In the genomic region with DNA sequence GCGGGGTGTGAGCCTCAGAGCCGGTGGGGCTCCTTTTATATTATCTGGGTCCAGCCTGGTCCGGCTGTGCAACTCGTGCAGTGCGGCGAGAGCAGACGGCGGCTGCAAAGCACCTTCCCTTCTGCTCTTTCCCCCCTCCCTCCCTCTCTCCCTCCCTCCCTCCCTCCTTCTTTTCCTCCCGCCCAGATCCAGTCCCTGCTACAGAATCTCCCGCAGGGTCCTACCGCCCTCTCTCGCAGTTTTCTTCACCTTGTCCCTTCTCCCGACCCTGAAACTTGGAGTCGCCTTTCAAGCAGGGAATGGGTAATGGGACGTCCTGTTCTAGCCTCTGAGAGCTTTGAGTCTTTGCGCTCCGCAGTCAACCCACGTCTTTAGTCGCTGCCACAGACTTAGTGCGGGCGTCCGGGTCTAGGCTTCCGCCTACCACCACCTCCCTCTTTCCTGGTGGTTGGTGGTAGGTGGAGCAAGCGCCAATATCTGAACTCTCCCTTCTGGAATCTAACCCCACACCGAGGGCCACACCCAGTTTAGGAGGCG, we compare ENCODE assay signal across 8 mouse cellular contexts. TPM values are rescaled to one million over a fixed set of nuclear protein-coding genes. Genes with fewer than 3 reads are reported as not detected.
DNase-seq lines count a peak whose midpoint lies in the region; ATAC-seq and TF ChIP-seq lines count a peak whose summit lies in the region.

A gene (minus strand): TSS at position 392 of the 537 bp plus-strand sequence.

- H3K9ac ChIP-seq in lung, embryonic 14.5 days, result peak within 1 kb of the TSS; percentile 52
- peak within 1 kb of the TSS; percentile 77 for H3K9ac ChIP-seq in heart, embryonic 16.5 days (ENCODE audit: low read length)
- H3K9ac ChIP-seq in liver, embryonic 14.5 days (replicated peaks), result no peak within 1 kb of the TSS

- H3K27ac ChIP-seq in lung, embryonic 14.5 days (ENCODE audit: low read depth), result no peak within 1 kb of the TSS; the same call in 1 of the 2 replicates
- H3K27ac ChIP-seq in heart, embryonic 16.5 days (ENCODE audit: low read length), result no peak within 1 kb of the TSS
- no peak within 1 kb of the TSS for H3K27ac ChIP-seq in liver, embryonic 14.5 days

- H3K9me3 ChIP-seq in lung, embryonic 14.5 days (ENCODE audit: low read depth, low read length), result no peaks in the 10 kb centered on the region
- no peaks in the 10 kb centered on the region for H3K9me3 ChIP-seq in heart, embryonic 16.5 days (replicated peaks; ENCODE audit: control insufficient read depth, low read length)
- H3K9me3 ChIP-seq in liver, embryonic 14.5 days (ENCODE audit: control insufficient read depth, low read length), result no peaks in the 10 kb centered on the region

- H3K36me3 ChIP-seq in lung, embryonic 14.5 days (ENCODE audit: insufficient read depth), result no peaks in the 10 kb centered on the region
- H3K36me3 ChIP-seq in heart, embryonic 16.5 days (ENCODE audit: control insufficient read depth, insufficient read depth), result no peaks in the 10 kb centered on the region
- no peaks in the 10 kb centered on the region for H3K36me3 ChIP-seq in liver, embryonic 14.5 days (replicated peaks; ENCODE audit: control insufficient read depth, insufficient read depth, low read depth)

- no peak for TF ChIP-seq EP300 in liver, embryonic 14.5 days (IDR thresholded peaks at IDR 0.05; ENCODE audit: low read depth)

- no peak for TF ChIP-seq CTCF in lung, embryonic 14.5 days (IDR thresholded peaks at IDR 0.05; ENCODE audit: low read depth)
- no peak for TF ChIP-seq CTCF in liver, embryonic 14.5 days (IDR thresholded peaks at IDR 0.05; ENCODE audit: low read depth)

- DNase-seq in lung, embryonic 14.5 days, result peak; percentile 54
- no peak for DNase-seq in lung, postnatal 25 days (ENCODE audit: low spot score)
- peak; percentile 60 for DNase-seq in embryo, embryonic 9.5 days (ENCODE audit: extremely low spot score)
- peak; percentile 10 to 44 for DNase-seq in kidney, postnatal 25 days
- DNase-seq in liver, embryonic 14.5 days (ENCODE audit: low read depth in 3 of 3, low spot score in 3 of 3), result no peak
- peak; percentile 57 for DNase-seq in right cerebral cortex, adult 18-20 months
- DNase-seq in spleen, adult 12 weeks (ENCODE audit: low spot score), result no peak

- peak within 1 kb of the TSS; percentile 60 for H3K4me3 ChIP-seq in lung, embryonic 14.5 days (ENCODE audit: low read depth, low read length)
- peak within 1 kb of the TSS; percentile 78 for H3K4me3 ChIP-seq in heart, embryonic 16.5 days (ENCODE audit: low read length)
- H3K4me3 ChIP-seq in liver, embryonic 14.5 days (ENCODE audit: insufficient read depth in 1 of 2, low read depth in 2 of 2, low read length in 2 of 2), result peak within 1 kb of the TSS; percentile 21 to 34; a peak in 3 of 4 replicates

- H3K4me2 ChIP-seq in lung, embryonic 14.5 days, result peak within 1 kb of the TSS; percentile 100
- H3K4me2 ChIP-seq in heart, embryonic 16.5 days (ENCODE audit: low read depth, low read length), result peak within 1 kb of the TSS; percentile 100
- H3K4me2 ChIP-seq in liver, embryonic 14.5 days (ENCODE audit: low read depth), result peak within 1 kb of the TSS; percentile 44

- ATAC-seq in lung, embryonic 14.5 days (ENCODE audit: insufficient read depth), result peak; percentile 71
- ATAC-seq in heart, embryonic 16.5 days (replicated peaks; ENCODE audit: extremely low read depth, insufficient read depth, low FRiP score), result peak; percentile 69
- ATAC-seq in liver, embryonic 14.5 days (ENCODE audit: insufficient read depth), result no peak

- H3K4me1 ChIP-seq in lung, embryonic 14.5 days (ENCODE audit: insufficient read depth), result no peaks in the 10 kb centered on the region; the same call in 1 of the 2 replicates
- H3K4me1 ChIP-seq in heart, embryonic 16.5 days (ENCODE audit: control insufficient read depth, insufficient read depth, low read length), result peaks cover 9% of the 10 kb centered on the region
- no peaks in the 10 kb centered on the region for H3K4me1 ChIP-seq in liver, embryonic 14.5 days (replicated peaks; ENCODE audit: control insufficient read depth in 2 of 2, insufficient read depth in 2 of 2, low read length in 1 of 2)

- WGBS in lung, embryonic 14.5 days, result under 1% methylated on average over 26 of the region's 26 CpGs
- WGBS in heart, embryonic 16.5 days, result under 1% methylated on average over 26 of the region's 26 CpGs
- under 1% methylated on average over 25 of the region's 26 CpGs for WGBS in liver, embryonic 14.5 days (ENCODE audit: insufficient replicate concordance)

- peaks cover 29% of the 10 kb centered on the region for H3K27me3 ChIP-seq in lung, embryonic 14.5 days (ENCODE audit: insufficient read depth, low read length)
- peaks cover 23% of the 10 kb centered on the region for H3K27me3 ChIP-seq in heart, embryonic 16.5 days (ENCODE audit: control insufficient read depth, insufficient read depth, low read length)
- peaks cover 27% of the 10 kb centered on the region for H3K27me3 ChIP-seq in liver, embryonic 14.5 days (ENCODE audit: control insufficient read depth, insufficient read depth, low read length)

RNA-seq across cellular contexts. Expression of the gene that starts here (rescaled TPM):
- polyA plus RNA-seq in lung, embryonic 14.5 days (2014; fragmentation: Nextera tagmentation; extraction: Ambion mirVana), result 0.16 and 0.18 TPM in 2 replicates
- polyA plus RNA-seq in heart, embryonic 16.5 days (2015; fragmentation: Nextera tagmentation; extraction: Ambion mirVana), result 0.42 TPM in 2 replicates
- polyA plus RNA-seq in liver, embryonic 14.5 days (2012; rRNA removed), result 0.01 and 0.03 TPM in 2 replicates
- polyA plus RNA-seq in liver, embryonic 14.5 days (2014; fragmentation: Nextera tagmentation; extraction: Ambion mirVana), result not detected in 2 replicates

Comparison
In these comparisons a context has a peak if more than half of its experiments do, and no peak if none do; other contexts are left out.
1. Peak in DNase-seq, ATAC-seq, H3K4me3 ChIP-seq, H3K9ac ChIP-seq and H3K4me2 ChIP-seq in lung, embryonic 14.5 days; RNA of the gene not detected or under 1 TPM.
2. Peak in ATAC-seq, H3K4me3 ChIP-seq, H3K9ac ChIP-seq and H3K4me2 ChIP-seq in heart, embryonic 16.5 days; RNA of the gene not detected or under 1 TPM.
3. DNase-seq: peak in embryo, embryonic 9.5 days (single experiment), kidney, postnatal 25 days (2 of 2) and right cerebral cortex, adult 18-20 months (single experiment); none in lung, postnatal 25 days (single experiment), liver, embryonic 14.5 days (0 of 3) and spleen, adult 12 weeks (single experiment).
4. H3K4me2 ChIP-seq: peak in every context shown above with its lines; median percentile 100 in lung, embryonic 14.5 days; 100 in heart, embryonic 16.5 days; 44 in liver, embryonic 14.5 days.
5. H3K4me3 ChIP-seq: peak in every context shown above with its lines; median percentile 78 in heart, embryonic 16.5 days; 60 in lung, embryonic 14.5 days; 28 in liver, embryonic 14.5 days.